Mouse (Mus musculus): ENCODE data around the gene 3110040N11Rik. TPM values are rescaled to one million over a fixed set of nuclear protein-coding genes. Genes with fewer than 3 reads are reported as not detected.

Gene 3110040N11Rik
- polyA plus RNA-seq, 1 experiment from 2014 or later, result 50.7 TPM

- no peaks in the 10 kb centered on the region for H3K27me3 ChIP-seq (ENCODE audit: low read depth, poor library complexity, severe bottlenecking)
- no peak overlapping the region for H3K4me3 ChIP-seq
- peaks cover 27% of the 10 kb centered on the region for H3K36me3 ChIP-seq
- H3K4me1 ChIP-seq, result no peaks in the 10 kb centered on the region
- no peak for DNase-seq (ENCODE audit: low spot score)
- no peaks in the 10 kb centered on the region for H3K9me3 ChIP-seq (replicated peaks)
- no peak overlapping the region for H3K27ac ChIP-seq
- WGBS, result 87% methylated on average over 5 of the region's 5 CpGs
These were observed 14.0 kb downstream of the 3110040N11Rik start for GRCm38 (mm10) chr7:81775325-81775724.

- no peak for DNase-seq (ENCODE audit: low spot score)
These were observed 16.3 kb downstream of the 3110040N11Rik start for GRCm38 (mm10) chr7:81772786-81773539.

GRCm38 (mm10) chr7:81763110-81763845 is 26.0 kb downstream of the 3110040N11Rik start:
- no peaks in the 10 kb centered on the region for H3K27me3 ChIP-seq (ENCODE audit: low read depth, poor library complexity, severe bottlenecking)
- 2% methylated on average over 60 of the region's 60 CpGs for WGBS
- H3K4me3 ChIP-seq, result peak overlapping the region; percentile 75
- no peaks in the 10 kb centered on the region for H3K9me3 ChIP-seq (replicated peaks)
- DNase-seq (ENCODE audit: low spot score), result no peak
- H3K4me1 ChIP-seq, result peaks cover 18% of the 10 kb centered on the region
- no peaks in the 10 kb centered on the region for H3K36me3 ChIP-seq
- peak overlapping the region; percentile 87 for H3K27ac ChIP-seq

More at GRCm38 (mm10) chr7:81772786-81773539, 16.3 kb downstream of the 3110040N11Rik start:
- H3K9me3 ChIP-seq (replicated peaks), result no peaks in the 10 kb centered on the region
- H3K27me3 ChIP-seq (ENCODE audit: low read depth, poor library complexity, severe bottlenecking), result no peaks in the 10 kb centered on the region
- H3K4me1 ChIP-seq, result no peaks in the 10 kb centered on the region
- peaks cover 15% of the 10 kb centered on the region for H3K36me3 ChIP-seq
- H3K27ac ChIP-seq, result no peak overlapping the region
- WGBS, result 84% methylated on average over 10 of the region's 10 CpGs
- H3K4me3 ChIP-seq, result no peak overlapping the region

- no peaks in the 10 kb centered on the region for H3K27me3 ChIP-seq (ENCODE audit: low read depth, poor library complexity, severe bottlenecking)
- peak within 1 kb of the TSS; percentile 75 for H3K4me3 ChIP-seq
- DNase-seq (ENCODE audit: low spot score), result peak; percentile 98
- H3K4me1 ChIP-seq, result peaks cover 18% of the 10 kb centered on the region
- no peaks in the 10 kb centered on the region for H3K36me3 ChIP-seq
- WGBS, result under 1% methylated on average over 56 of the region's 56 CpGs
- H3K27ac ChIP-seq, result peak within 1 kb of the TSS; percentile 87
- no peaks in the 10 kb centered on the region for H3K9me3 ChIP-seq (replicated peaks)
These were observed 26.8 kb downstream of the 3110040N11Rik start, which contains the start of gene Ramac for GRCm38 (mm10) chr7:81762180-81763109. TSS of gene Ramac (plus strand) at chr7:81762925.

- Histone ChIP-seq H3K4me3 (no peak overlapping the region), H3K9me3 (replicated peaks) (no peaks in the 10 kb centered on the region), H3K36me3 (no peaks in the 10 kb centered on the region), H3K27me3 (ENCODE audit: low read depth, poor library complexity, severe bottlenecking) (no peaks in the 10 kb centered on the region), H3K27ac (no peak overlapping the region), H3K4me1 (no peaks in the 10 kb centered on the region)
- WGBS, result 88% methylated on average over 3 of the region's 3 CpGs
- DNase-seq (ENCODE audit: low spot score), result no peak
These were observed 41.3 kb downstream of the 3110040N11Rik start for GRCm38 (mm10) chr7:81747956-81748355.

GRCm38 (mm10) chr7:81744145-81744544 is 45.1 kb downstream of the 3110040N11Rik start:
- H3K4me1 ChIP-seq, result no peaks in the 10 kb centered on the region
- H3K9me3 ChIP-seq (replicated peaks), result no peaks in the 10 kb centered on the region
- H3K27me3 ChIP-seq (ENCODE audit: low read depth, poor library complexity, severe bottlenecking), result no peaks in the 10 kb centered on the region
- DNase-seq (ENCODE audit: low spot score), result no peak
- no peak overlapping the region for H3K27ac ChIP-seq
- H3K36me3 ChIP-seq, result no peaks in the 10 kb centered on the region
- WGBS, result 75% methylated on average over 4 of the region's 4 CpGs
- no peak overlapping the region for H3K4me3 ChIP-seq

GRCm38 (mm10) chr7:81740010-81740409 is 49.3 kb downstream of the 3110040N11Rik start:
- Histone ChIP-seq H3K27me3 (ENCODE audit: low read depth, poor library complexity, severe bottlenecking) (no peaks in the 10 kb centered on the region), H3K4me3 (no peak overlapping the region), H3K36me3 (no peaks in the 10 kb centered on the region), H3K4me1 (peaks cover 7% of the 10 kb centered on the region), H3K9me3 (replicated peaks) (no peaks in the 10 kb centered on the region), H3K27ac (no peak overlapping the region)
- WGBS, result 93% methylated on average over 7 of the region's 7 CpGs
- no peak for DNase-seq (ENCODE audit: low spot score)

- WGBS, result 81% methylated on average over 8 of the region's 8 CpGs
- DNase-seq (ENCODE audit: low spot score), result no peak
- Histone ChIP-seq H3K9me3 (replicated peaks) (no peaks in the 10 kb centered on the region), H3K27me3 (ENCODE audit: low read depth, poor library complexity, severe bottlenecking) (no peaks in the 10 kb centered on the region), H3K27ac (no peak overlapping the region), H3K4me3 (no peak overlapping the region), H3K4me1 (peaks cover 7% of the 10 kb centered on the region), H3K36me3 (no peaks in the 10 kb centered on the region)
These were observed 50.4 kb downstream of the 3110040N11Rik start for GRCm38 (mm10) chr7:81738720-81739385.

GRCm38 (mm10) chr7:81735300-81736048 is 53.8 kb downstream of the 3110040N11Rik start:
- no peak for DNase-seq (ENCODE audit: low spot score)
- Histone ChIP-seq H3K4me1 (peaks cover 8% of the 10 kb centered on the region), H3K36me3 (no peaks in the 10 kb centered on the region), H3K27me3 (ENCODE audit: low read depth, poor library complexity, severe bottlenecking) (no peaks in the 10 kb centered on the region), H3K9me3 (replicated peaks) (no peaks in the 10 kb centered on the region), H3K27ac (no peak overlapping the region), H3K4me3 (no peak overlapping the region)
- WGBS, result 69% methylated on average over 9 of the region's 9 CpGs

- H3K4me3 ChIP-seq, result no peak overlapping the region
- WGBS, result 87% methylated on average over 12 of the region's 12 CpGs
These were observed 56.8 kb downstream of the 3110040N11Rik start for GRCm38 (mm10) chr7:81732183-81733089.

More at GRCm38 (mm10) chr7:81732183-81733089, 56.8 kb downstream of the 3110040N11Rik start:
- peaks cover 24% of the 10 kb centered on the region for H3K4me1 ChIP-seq
- H3K36me3 ChIP-seq, result no peaks in the 10 kb centered on the region
- H3K9me3 ChIP-seq (replicated peaks), result no peaks in the 10 kb centered on the region
- no peak for DNase-seq (ENCODE audit: low spot score)
- no peaks in the 10 kb centered on the region for H3K27me3 ChIP-seq (ENCODE audit: low read depth, poor library complexity, severe bottlenecking)
- no peak overlapping the region for H3K27ac ChIP-seq

Data from limb, embryonic 10.5 days (tissue).